ENCODE assay signal across 18 mouse cellular contexts in the genomic region with DNA sequence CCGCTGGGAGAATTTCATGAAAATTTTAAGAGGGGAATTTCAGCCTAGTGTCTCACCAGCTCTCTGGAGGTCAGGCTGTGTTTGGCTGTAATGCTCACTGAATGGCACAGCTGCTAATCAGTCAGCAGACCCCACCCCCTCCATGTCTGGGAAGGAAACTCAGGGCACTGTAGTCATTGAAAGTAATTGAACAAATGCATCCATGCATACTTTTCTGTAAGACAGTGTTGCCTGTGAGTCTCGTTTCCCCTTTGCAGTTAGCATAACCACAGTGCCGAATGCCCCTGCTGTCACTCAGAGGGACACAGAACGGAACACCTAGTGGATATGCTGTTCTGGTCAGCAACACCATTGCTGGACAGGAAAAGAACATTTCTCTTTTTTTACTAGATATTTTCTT.
DNase-seq lines count a peak whose midpoint lies in the region; ATAC-seq and TF ChIP-seq lines count a peak whose summit lies in the region.
"Had no signal": no experiment of that assay in that cellular context is flagged by ENCODE, and none has a peak within 500 bp of the region (broad histone marks: within the 10 kb centered on the region; RNA-seq: fewer than 3 reads in every experiment).

No protein-coding gene starts in this region.

- no peak for TF ChIP-seq CTCF in brain, embryonic 14.5 days (IDR thresholded peaks at IDR 0.05; ENCODE audit: borderline replicate concordance, extremely low read depth, insufficient read depth, insufficient read length)

- no peaks in the 10 kb centered on the region for H3K9me3 ChIP-seq in midbrain, embryonic 11.5 days (ENCODE audit: control insufficient read depth, low read length)
- H3K9me3 ChIP-seq in midbrain, embryonic 15.5 days, result no peaks in the 10 kb centered on the region
- H3K9me3 ChIP-seq in forebrain, embryonic 13.5 days (replicated peaks), result no peaks in the 10 kb centered on the region
- H3K9me3 ChIP-seq in hindbrain, embryonic 14.5 days (ENCODE audit: control insufficient read depth, low read length), result no peaks in the 10 kb centered on the region
- H3K9me3 ChIP-seq: kidney, embryonic 15.5 days had no signal

- no peaks in the 10 kb centered on the region for H3K36me3 ChIP-seq in midbrain, embryonic 11.5 days (ENCODE audit: control insufficient read depth, insufficient read depth, low read length)
- no peaks in the 10 kb centered on the region for H3K36me3 ChIP-seq in midbrain, embryonic 15.5 days (replicated peaks)
- no peaks in the 10 kb centered on the region for H3K36me3 ChIP-seq in forebrain, embryonic 13.5 days (ENCODE audit: poor library complexity, severe bottlenecking)
- H3K36me3 ChIP-seq in hindbrain, embryonic 14.5 days (replicated peaks; ENCODE audit: control insufficient read depth, insufficient read depth), result no peaks in the 10 kb centered on the region
- H3K36me3 ChIP-seq: kidney, embryonic 15.5 days had no signal

- ATAC-seq in midbrain, embryonic 11.5 days (ENCODE audit: low FRiP score), result peak; percentile 42; the same call in 1 of the 2 replicates
- ATAC-seq in midbrain, embryonic 15.5 days (replicated peaks), result no peak
- ATAC-seq in forebrain, embryonic 13.5 days, result peak; percentile 82
- ATAC-seq in hindbrain, embryonic 14.5 days (ENCODE audit: low FRiP score), result no peak

- H3K27me3 ChIP-seq in midbrain, embryonic 11.5 days (ENCODE audit: control insufficient read depth, insufficient read depth, low read length), result no peaks in the 10 kb centered on the region
- no peaks in the 10 kb centered on the region for H3K27me3 ChIP-seq in midbrain, embryonic 15.5 days (replicated peaks)
- no peaks in the 10 kb centered on the region for H3K27me3 ChIP-seq in forebrain, embryonic 13.5 days
- no peaks in the 10 kb centered on the region for H3K27me3 ChIP-seq in hindbrain, embryonic 14.5 days (ENCODE audit: control insufficient read depth, insufficient read depth, low read length)
- H3K27me3 ChIP-seq: kidney, embryonic 15.5 days had no signal

- H3K4me1 ChIP-seq in midbrain, embryonic 11.5 days (ENCODE audit: control insufficient read depth, insufficient read depth, low read length), result peaks cover 5% of the 10 kb centered on the region
- peaks cover 13% of the 10 kb centered on the region; the same call in 1 of the 2 replicates for H3K4me1 ChIP-seq in midbrain, embryonic 15.5 days
- peaks cover 42% of the 10 kb centered on the region for H3K4me1 ChIP-seq in forebrain, embryonic 13.5 days
- H3K4me1 ChIP-seq in hindbrain, embryonic 14.5 days (replicated peaks; ENCODE audit: control insufficient read depth, insufficient read depth, low read length), result no peaks in the 10 kb centered on the region; the same call in 1 of the 2 replicates

- intact Hi-C loops in gastrocnemius, postnatal 36 days (cut with DNase I), result no loop called here

- H3K27ac ChIP-seq in midbrain, embryonic 11.5 days (ENCODE audit: low read depth, low read length), result no peak overlapping the region
- no peak overlapping the region for H3K27ac ChIP-seq in midbrain, embryonic 15.5 days
- peak overlapping the region; percentile 54; the same call in 1 of the 2 replicates for H3K27ac ChIP-seq in forebrain, embryonic 13.5 days
- peak overlapping the region; percentile 22; the same call in 1 of the 2 replicates for H3K27ac ChIP-seq in hindbrain, embryonic 14.5 days
- H3K27ac ChIP-seq: kidney, embryonic 15.5 days had no signal

- H3K4me3 ChIP-seq in midbrain, embryonic 11.5 days (ENCODE audit: low read depth, low read length), result no peak overlapping the region
- no peak overlapping the region for H3K4me3 ChIP-seq in midbrain, embryonic 15.5 days
- no peak overlapping the region for H3K4me3 ChIP-seq in forebrain, embryonic 13.5 days
- H3K4me3 ChIP-seq in hindbrain, embryonic 14.5 days (replicated peaks; ENCODE audit: low read length), result no peak overlapping the region
- H3K4me3 ChIP-seq: erythroblast, embryonic 14.5 days; kidney, embryonic 15.5 days had no signal

- H3K4me2 ChIP-seq in midbrain, embryonic 11.5 days, result no peak overlapping the region
- H3K4me2 ChIP-seq in midbrain, embryonic 15.5 days, result no peak overlapping the region
- peak overlapping the region; percentile 33 for H3K4me2 ChIP-seq in forebrain, embryonic 13.5 days
- H3K4me2 ChIP-seq in hindbrain, embryonic 14.5 days (replicated peaks), result no peak overlapping the region
- H3K4me2 ChIP-seq: heart, embryonic 11.5 days; kidney, embryonic 15.5 days had no signal

- WGBS in midbrain, embryonic 11.5 days, result 50% methylated on average over 4 of the region's 4 CpGs
- WGBS in midbrain, embryonic 15.5 days, result 33% methylated on average over 4 of the region's 4 CpGs
- 13% methylated on average over 4 of the region's 4 CpGs for WGBS in forebrain, embryonic 13.5 days
- 25% methylated on average over 4 of the region's 4 CpGs for WGBS in hindbrain, embryonic 14.5 days

- H3K9ac ChIP-seq in midbrain, embryonic 11.5 days (ENCODE audit: low read length), result no peak overlapping the region
- no peak overlapping the region for H3K9ac ChIP-seq in midbrain, embryonic 15.5 days
- no peak overlapping the region for H3K9ac ChIP-seq in forebrain, embryonic 13.5 days
- no peak overlapping the region for H3K9ac ChIP-seq in hindbrain, embryonic 14.5 days
- H3K9ac ChIP-seq: kidney, embryonic 15.5 days had no signal

- TF ChIP-seq POLR2A in brain, embryonic 14.5 days (IDR thresholded peaks at IDR 0.05; ENCODE audit: borderline replicate concordance, extremely low read depth, insufficient read depth, insufficient read length, poor library complexity, severe bottlenecking), result no peak

- DNase-seq in midbrain, embryonic 11.5 days (ENCODE audit: low spot score, missing footprints), result no peak
- DNase-seq in brain, embryonic 14.5 days (ENCODE audit: low read depth), result peak; percentile 87
- DNase-seq in hindbrain, embryonic 14.5 days (ENCODE audit: low spot score), result no peak
- DNase-seq in natural killer cell, adult 2 months (ENCODE audit: low spot score in 2 of 2), result no peak
- no peak for DNase-seq in cerebellum, adult 9-10 months
- no peak for DNase-seq in gastrocnemius, postnatal 36 days
- DNase-seq: adrenal gland, postnatal 36 days; cerebellum, adult 9-11 months; heart, postnatal 14 days; layer of hippocampus, postnatal 36 days; lung, adult 2 months; lung, postnatal 36 days; thymus, adult 18-20 months had no signal

Comparison
In these comparisons a context has a peak if more than half of its experiments do, and no peak if none do; other contexts are left out.
1. ATAC-seq: peak in midbrain, embryonic 11.5 days (single experiment) and forebrain, embryonic 13.5 days (single experiment); none in midbrain, embryonic 15.5 days (single experiment) and hindbrain, embryonic 14.5 days (single experiment).
2. H3K27ac ChIP-seq: peak in forebrain, embryonic 13.5 days (single experiment) and hindbrain, embryonic 14.5 days (single experiment); none in midbrain, embryonic 11.5 days (single experiment) and midbrain, embryonic 15.5 days (single experiment).